Mouse (Mus musculus) liver, embryonic 14.5 days (tissue): ENCODE data around the gene Kcng4.

Experiments
- CTCF ChIP-seq: IDR thresholded peaks from 2 replicates; pipeline ENCODE4 v1.5.1; 2016; ENCODE audit warnings: antibody characterized with exemption, low read depth, control low read depth
- EP300 ChIP-seq: IDR thresholded peaks from 2 replicates; pipeline ENCODE4 v1.6.1; 2016; ENCODE audit warnings: antibody characterized with exemption, low read depth

GRCm38 (mm10) chr8:119675457-119675856, 40.0 kb upstream of the Kcng4 start:
- TF ChIP-seq CTCF (no peak), EP300 (no peak)
